In the genomic region with DNA sequence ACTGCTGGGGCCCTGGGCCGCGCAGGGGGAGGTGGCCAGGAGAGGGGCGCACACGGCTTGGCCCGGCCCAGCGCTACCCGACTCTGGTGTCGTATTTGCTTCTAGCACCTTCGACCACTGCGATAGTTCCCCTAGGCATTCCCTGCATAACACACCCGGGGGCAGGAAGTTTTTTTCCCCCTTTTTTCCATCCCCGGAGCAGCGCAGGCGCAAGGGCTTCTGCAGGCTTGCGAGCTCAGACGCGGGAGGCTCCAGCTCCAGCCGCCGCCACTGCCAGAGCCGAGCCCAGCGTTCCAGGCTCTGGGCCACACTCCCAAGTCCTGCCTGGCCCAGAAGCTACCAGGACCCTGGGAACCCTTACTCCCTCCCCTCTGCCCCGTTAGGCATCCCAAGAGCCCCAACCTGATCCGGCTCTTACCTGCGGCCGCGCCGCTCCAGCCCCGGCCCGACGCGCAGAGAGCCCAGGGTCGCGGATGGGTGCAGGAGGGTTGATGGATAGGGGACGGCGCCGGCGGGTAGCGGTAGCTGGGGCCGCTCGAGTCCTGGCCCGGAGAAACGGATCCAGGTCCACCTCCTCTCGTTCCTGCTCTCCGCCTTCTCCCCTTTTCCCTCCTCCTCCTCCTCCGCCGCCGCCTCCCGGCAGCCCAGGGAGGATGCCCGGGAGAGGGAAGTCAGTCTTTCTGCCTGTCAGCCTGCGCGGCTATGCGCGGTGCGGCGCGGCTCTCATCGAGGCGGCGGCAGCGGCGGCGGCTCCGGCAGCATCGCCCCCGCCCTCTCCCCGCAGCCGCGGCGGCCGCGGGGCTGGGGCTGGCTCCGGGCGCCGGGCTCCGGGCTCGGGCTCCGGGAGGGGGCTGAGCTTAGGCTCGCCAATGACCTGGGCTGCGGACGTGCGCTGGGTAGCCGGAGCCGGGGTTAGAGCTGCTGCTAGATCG, we compare ENCODE assay signal across 8 mouse cellular contexts. TPM values are rescaled to one million over a fixed set of nuclear protein-coding genes. Genes with fewer than 3 reads are reported as not detected.
DNase-seq lines count a peak whose midpoint lies in the region; ATAC-seq and TF ChIP-seq lines count a peak whose summit lies in the region.

No protein-coding gene starts in this region.

- no peaks in the 10 kb centered on the region for H3K9me3 ChIP-seq in forebrain, embryonic 11.5 days (ENCODE audit: control insufficient read depth, low read length)
- H3K9me3 ChIP-seq in hindbrain, embryonic 12.5 days (replicated peaks) = no peaks in the 10 kb centered on the region
- H3K9me3 ChIP-seq in limb, embryonic 10.5 days (replicated peaks) = no peaks in the 10 kb centered on the region
- no peaks in the 10 kb centered on the region for H3K9me3 ChIP-seq in midbrain, postnatal 0 days (ENCODE audit: low read length)

- no peaks in the 10 kb centered on the region; the same call in 1 of the 2 replicates for H3K4me1 ChIP-seq in forebrain, embryonic 11.5 days (replicated peaks; ENCODE audit: control insufficient read depth, insufficient read depth, low read length)
- peaks cover 25% of the 10 kb centered on the region for H3K4me1 ChIP-seq in hindbrain, embryonic 12.5 days
- peaks cover 30% of the 10 kb centered on the region for H3K4me1 ChIP-seq in limb, embryonic 10.5 days
- peaks cover 3% of the 10 kb centered on the region; the same call in 1 of the 2 replicates for H3K4me1 ChIP-seq in midbrain, postnatal 0 days (ENCODE audit: insufficient read depth, low read length)

- peak overlapping the region; percentile 76 for H3K9ac ChIP-seq in forebrain, embryonic 11.5 days (ENCODE audit: low read length)
- H3K9ac ChIP-seq in hindbrain, embryonic 12.5 days = peak overlapping the region; percentile 89
- peak overlapping the region; percentile 89 for H3K9ac ChIP-seq in midbrain, postnatal 0 days (replicated peaks; ENCODE audit: low read length, poor library complexity, severe bottlenecking)

- no peak for DNase-seq in frontal cortex, postnatal 14 days (ENCODE audit: low spot score in 2 of 2)
- peak; percentile 46 to 62 for DNase-seq in adrenal gland, postnatal 36 days
- DNase-seq in forebrain, embryonic 11.5 days (ENCODE audit: low spot score) = peak; percentile 77
- peak; percentile 64 for DNase-seq in limb, embryonic 10.5 days (ENCODE audit: low spot score)
- peak; percentile 44 for DNase-seq in midbrain, postnatal 0 days (ENCODE audit: low spot score)
- peak; percentile 2 to 9 for DNase-seq in urinary bladder, postnatal 36 days (ENCODE audit: low spot score in 2 of 2)

- H3K4me2 ChIP-seq in forebrain, embryonic 11.5 days (ENCODE audit: low read depth, low read length, severe bottlenecking) = peak overlapping the region; percentile 98
- H3K4me2 ChIP-seq in hindbrain, embryonic 12.5 days (replicated peaks) = peak overlapping the region; percentile 98
- H3K4me2 ChIP-seq in midbrain, postnatal 0 days (ENCODE audit: low read depth, low read length, poor library complexity, severe bottlenecking) = peak overlapping the region; percentile 91

- H3K36me3 ChIP-seq in forebrain, embryonic 11.5 days (ENCODE audit: control insufficient read depth, insufficient read depth, low read length) = no peaks in the 10 kb centered on the region
- no peaks in the 10 kb centered on the region for H3K36me3 ChIP-seq in hindbrain, embryonic 12.5 days
- no peaks in the 10 kb centered on the region for H3K36me3 ChIP-seq in limb, embryonic 10.5 days
- H3K36me3 ChIP-seq in midbrain, postnatal 0 days (ENCODE audit: insufficient read depth, low read length) = no peaks in the 10 kb centered on the region

- H3K27me3 ChIP-seq in forebrain, embryonic 11.5 days (ENCODE audit: control insufficient read depth, insufficient read depth, low read length) = peaks cover 10% of the 10 kb centered on the region
- peaks cover 11% of the 10 kb centered on the region for H3K27me3 ChIP-seq in hindbrain, embryonic 12.5 days
- peaks cover 33% of the 10 kb centered on the region for H3K27me3 ChIP-seq in limb, embryonic 10.5 days (ENCODE audit: low read depth, poor library complexity, severe bottlenecking)
- H3K27me3 ChIP-seq in midbrain, postnatal 0 days (ENCODE audit: insufficient read depth, low read length) = no peaks in the 10 kb centered on the region

- under 1% methylated on average over 64 of the region's 84 CpGs for WGBS in forebrain, embryonic 11.5 days
- under 1% methylated on average over 58 of the region's 84 CpGs for WGBS in hindbrain, embryonic 12.5 days
- WGBS in limb, embryonic 10.5 days = under 1% methylated on average over 84 of the region's 84 CpGs
- under 1% methylated on average over 77 of the region's 84 CpGs for WGBS in midbrain, postnatal 0 days

- peak overlapping the region; percentile 37 for H3K27ac ChIP-seq in forebrain, embryonic 11.5 days (ENCODE audit: low read depth, low read length)
- H3K27ac ChIP-seq in hindbrain, embryonic 12.5 days = peak overlapping the region; percentile 94
- peak overlapping the region; percentile 92 for H3K27ac ChIP-seq in limb, embryonic 10.5 days
- H3K27ac ChIP-seq in midbrain, postnatal 0 days (ENCODE audit: low read depth, low read length) = peak overlapping the region; percentile 85

- H3K4me3 ChIP-seq in forebrain, embryonic 11.5 days (ENCODE audit: low read depth, low read length) = peak overlapping the region; percentile 68
- peak overlapping the region; percentile 85 for H3K4me3 ChIP-seq in hindbrain, embryonic 12.5 days
- H3K4me3 ChIP-seq in limb, embryonic 10.5 days = peak overlapping the region; percentile 84
- peak overlapping the region; percentile 80 for H3K4me3 ChIP-seq in midbrain, postnatal 0 days (ENCODE audit: low read depth, low read length)

- TF ChIP-seq CTCF in midbrain, postnatal 0 days (IDR thresholded peaks at IDR 0.05) = 0 out of 2 replicates have a peak, but pooled peaks have one; percentile 14

- peak; percentile 35 for ATAC-seq in frontal cortex, adult (ENCODE audit: low TSS enrichment)
- peak; percentile 70 for ATAC-seq in forebrain, embryonic 11.5 days (replicated peaks; ENCODE audit: low FRiP score)
- ATAC-seq in hindbrain, embryonic 12.5 days (ENCODE audit: low FRiP score) = peak; percentile 72
- ATAC-seq in midbrain, postnatal 0 days (ENCODE audit: low FRiP score) = peak; percentile 68

RNA-seq across cellular contexts. Expression of a gene that starts 0.5 kb away (rescaled TPM):
- 10 to 100 TPM; 13.7 to 16.7 TPM for total RNA-seq in adrenal gland, postnatal 36 days (2021)
- 3.8 and 4.0 TPM in 2 replicates for polyA plus RNA-seq in forebrain, embryonic 11.5 days (2014; fragmentation: Nextera tagmentation; extraction: Ambion mirVana)
- polyA plus RNA-seq in hindbrain, embryonic 12.5 days (2016; fragmentation: Nextera tagmentation; extraction: Ambion mirVana) = 4.2 and 4.4 TPM in 2 replicates
- 1.0 and 1.4 TPM in 2 replicates for polyA plus RNA-seq in limb, embryonic 10.5 days (2016; fragmentation: Nextera tagmentation; extraction: Ambion mirVana)
- 11.9 TPM in 2 replicates for total RNA-seq in midbrain, postnatal 0 days (2014; rRNA removed)
- 1.8 and 2.7 TPM in 2 replicates for polyA plus RNA-seq in midbrain, postnatal 0 days (2015; fragmentation: Nextera tagmentation; extraction: Ambion mirVana)

Comparison
In these comparisons a context has a peak if more than half of its experiments do, and no peak if none do; other contexts are left out.
1. DNase-seq: peak in adrenal gland, postnatal 36 days (2 of 2), forebrain, embryonic 11.5 days (single experiment), limb, embryonic 10.5 days (single experiment), midbrain, postnatal 0 days (single experiment) and urinary bladder, postnatal 36 days (2 of 2); none in frontal cortex, postnatal 14 days (0 of 2).
2. H3K27ac ChIP-seq: peak in every context shown above with its lines; median percentile 94 in hindbrain, embryonic 12.5 days; 92 in limb, embryonic 10.5 days; 85 in midbrain, postnatal 0 days; 37 in forebrain, embryonic 11.5 days.
3. Peak in every context shown above with its lines, with median percentiles within 50 percentile points of each other: ATAC-seq, H3K4me2 ChIP-seq, H3K4me3 ChIP-seq and H3K9ac ChIP-seq.